Mouse (Mus musculus): ENCODE results near the gene Dglucy. TPM values are rescaled to one million over a fixed set of nuclear protein-coding genes. Genes with fewer than 3 reads are reported as not detected.

Dglucy gene
- total RNA-seq, 1 experiment from 2014 or later = 22.4 TPM

- ATAC-seq (replicated peaks; ENCODE audit: insufficient number of reproducible peaks, low FRiP score, low TSS enrichment, poor library complexity, severe bottlenecking) = no peak
Observed at GRCm38 (mm10) chr12:100867097-100867496, 88.2 kb downstream of the Dglucy start.

- no peak for ATAC-seq (replicated peaks; ENCODE audit: insufficient number of reproducible peaks, low FRiP score, low TSS enrichment, poor library complexity, severe bottlenecking)
Observed at GRCm38 (mm10) chr12:100868049-100868622, 89.3 kb downstream of the Dglucy start.

- ATAC-seq (replicated peaks; ENCODE audit: insufficient number of reproducible peaks, low FRiP score, low TSS enrichment, poor library complexity, severe bottlenecking) = no peak
Observed at GRCm38 (mm10) chr12:100871234-100871633, 92.4 kb downstream of the Dglucy start.

- ATAC-seq (replicated peaks; ENCODE audit: insufficient number of reproducible peaks, low FRiP score, low TSS enrichment, poor library complexity, severe bottlenecking) = no peak
Observed at GRCm38 (mm10) chr12:100871841-100872240, 93.0 kb downstream of the Dglucy start.

- no peak for ATAC-seq (replicated peaks; ENCODE audit: insufficient number of reproducible peaks, low FRiP score, low TSS enrichment, poor library complexity, severe bottlenecking)
Observed at GRCm38 (mm10) chr12:100873612-100874011, 94.8 kb downstream of the Dglucy start.

GRCm38 (mm10) chr12:100875553-100875952 is 96.7 kb downstream of the Dglucy start:
- ATAC-seq (replicated peaks; ENCODE audit: insufficient number of reproducible peaks, low FRiP score, low TSS enrichment, poor library complexity, severe bottlenecking) = no peak

GRCm38 (mm10) chr12:100875960-100876359 is 97.1 kb downstream of the Dglucy start:
- no peak for ATAC-seq (replicated peaks; ENCODE audit: insufficient number of reproducible peaks, low FRiP score, low TSS enrichment, poor library complexity, severe bottlenecking)

GRCm38 (mm10) chr12:100877936-100878335 is 99.1 kb downstream of the Dglucy start:
- no peak; the same call in 1 of the 2 replicates for ATAC-seq (replicated peaks; ENCODE audit: insufficient number of reproducible peaks, low FRiP score, low TSS enrichment, poor library complexity, severe bottlenecking)

GRCm38 (mm10) chr12:100878556-100878955 is 99.7 kb downstream of the Dglucy start:
- ATAC-seq (replicated peaks; ENCODE audit: insufficient number of reproducible peaks, low FRiP score, low TSS enrichment, poor library complexity, severe bottlenecking) = peak; percentile 74

GRCm38 (mm10) chr12:100883168-100883567 is 104.3 kb downstream of the Dglucy start:
- peak; percentile 62 for ATAC-seq (replicated peaks; ENCODE audit: insufficient number of reproducible peaks, low FRiP score, low TSS enrichment, poor library complexity, severe bottlenecking)

GRCm38 (mm10) chr12:100885585-100885984 is 106.7 kb downstream of the Dglucy start:
- peak; percentile 30; the same call in 1 of the 2 replicates for ATAC-seq (replicated peaks; ENCODE audit: insufficient number of reproducible peaks, low FRiP score, low TSS enrichment, poor library complexity, severe bottlenecking)

GRCm38 (mm10) chr12:100886877-100887276 is 108.0 kb downstream of the Dglucy start:
- no peak for ATAC-seq (replicated peaks; ENCODE audit: insufficient number of reproducible peaks, low FRiP score, low TSS enrichment, poor library complexity, severe bottlenecking)

GRCm38 (mm10) chr12:100887801-100888258 is 109.0 kb downstream of the Dglucy start:
- ATAC-seq (replicated peaks; ENCODE audit: insufficient number of reproducible peaks, low FRiP score, low TSS enrichment, poor library complexity, severe bottlenecking) = no peak

GRCm38 (mm10) chr12:100890548-100890947 is 111.7 kb downstream of the Dglucy start:
- ATAC-seq (replicated peaks; ENCODE audit: insufficient number of reproducible peaks, low FRiP score, low TSS enrichment, poor library complexity, severe bottlenecking) = no peak

- ATAC-seq (replicated peaks; ENCODE audit: insufficient number of reproducible peaks, low FRiP score, low TSS enrichment, poor library complexity, severe bottlenecking) = peak; percentile 41; the same call in 1 of the 2 replicates
Observed at GRCm38 (mm10) chr12:100895504-100895903, 116.6 kb downstream of the Dglucy start.

- no peak for ATAC-seq (replicated peaks; ENCODE audit: insufficient number of reproducible peaks, low FRiP score, low TSS enrichment, poor library complexity, severe bottlenecking)
Observed at GRCm38 (mm10) chr12:100896661-100897060, 117.8 kb downstream of the Dglucy start.

- ATAC-seq (replicated peaks; ENCODE audit: insufficient number of reproducible peaks, low FRiP score, low TSS enrichment, poor library complexity, severe bottlenecking) = no peak
Observed at GRCm38 (mm10) chr12:100897736-100898650, 119.1 kb downstream of the Dglucy start.

GRCm38 (mm10) chr12:100899111-100899640 is 120.3 kb downstream of the Dglucy start:
- ATAC-seq (replicated peaks; ENCODE audit: insufficient number of reproducible peaks, low FRiP score, low TSS enrichment, poor library complexity, severe bottlenecking) = peak; percentile 38

- ATAC-seq (replicated peaks; ENCODE audit: insufficient number of reproducible peaks, low FRiP score, low TSS enrichment, poor library complexity, severe bottlenecking) = no peak
Observed at GRCm38 (mm10) chr12:100900901-100901300, 122.0 kb downstream of the Dglucy start.
